In genomic region chr5:114883022-114883421, GRCm38 (mm10) we compare ENCODE assay signal across 23 mouse cellular contexts. TPM values are rescaled to one million over a fixed set of nuclear protein-coding genes. Genes with fewer than 3 reads are reported as not detected.
"Had no signal": no experiment of that assay in that cellular context is flagged by ENCODE, and none has a peak within 500 bp of the region (broad histone marks: within the 10 kb centered on the region; RNA-seq: fewer than 3 reads in every experiment).

No protein-coding gene starts in this region.

- DNase-seq: lung, adult 18-20 months; lung, embryonic 14.5 days; lung, postnatal 10 days; lung, postnatal 4 days; midbrain, embryonic 14.5 days; right cerebral cortex, postnatal 14 days; thymus, adult 2 months; thymus, postnatal 25 days; thymus, postnatal 4 days had no signal

- ATAC-seq: midbrain, embryonic 16.5 days had no signal

- H3K4me1 ChIP-seq: neural tube, embryonic 13.5 days; neural tube, embryonic 15.5 days; stomach, embryonic 15.5 days had no signal

- H3K4me3 ChIP-seq: midbrain, embryonic 10.5 days; midbrain, embryonic 12.5 days; myocyte; neural tube, embryonic 13.5 days; neural tube, embryonic 15.5 days; stomach, embryonic 15.5 days had no signal

- H3K27ac ChIP-seq: midbrain, embryonic 10.5 days; midbrain, embryonic 12.5 days; neural tube, embryonic 13.5 days; neural tube, embryonic 15.5 days; stomach, embryonic 15.5 days; stomach, postnatal 0 days had no signal

RNA-seq across cellular contexts. Expression of gene Gm9936, which starts 24.5 kb away (rescaled TPM):
- total RNA-seq: megakaryocyte-erythroid progenitor cell, adult 5-6 weeks had no signal
- polyA plus RNA-seq: lung, embryonic 14.5 days; spleen, adult 2 months; testis, adult 2 months; thymus, adult 2 months had no signal

RNA-seq across cellular contexts. Expression of gene 4930519G04Rik, which starts 29.6 kb away (rescaled TPM):
- total RNA-seq: megakaryocyte-erythroid progenitor cell, adult 5-6 weeks had no signal
- polyA plus RNA-seq: lung, embryonic 14.5 days; lung, embryonic 16.5 days; midbrain, embryonic 10.5 days; midbrain, embryonic 12.5 days; midbrain, embryonic 14.5 days; midbrain, embryonic 16.5 days; myocyte; neural tube, embryonic 11.5 days; neural tube, embryonic 13.5 days; neural tube, embryonic 15.5 days; stomach, embryonic 15.5 days; stomach, postnatal 0 days; thymus, adult 2 months; urinary bladder, adult 2 months had no signal

RNA-seq across cellular contexts. Expression of gene Oasl1, which starts 40.0 kb away (rescaled TPM):
- polyA plus RNA-seq: midbrain, embryonic 10.5 days; midbrain, embryonic 16.5 days had no signal
